Mouse (Mus musculus) heart, embryonic 10.5 days (tissue): ENCODE data around the gene Rsbn1. TPM values are rescaled to one million over a fixed set of nuclear protein-coding genes. Genes with fewer than 3 reads are reported as not detected.

ENCODE experiments used
- DNase-seq: peaks from one replicate; pipeline ENCODE4 v3.0.0-alpha.2; 2017; ENCODE audit warnings: low spot score
- H3K27ac ChIP-seq: fragments of 300-500 bp; sonication (generic); 2 replicates; pipeline ENCODE4 v1.5.1; 2016; ENCODE audit warnings: mild to moderate bottlenecking
- H3K27me3 ChIP-seq: fragments of 300-500 bp; sonication (generic); 2 replicates; pipeline ENCODE4 v1.6.1; 2016; ENCODE audit warnings: mild to moderate bottlenecking; ENCODE audit not compliant: poor library complexity, insufficient read depth, severe bottlenecking
- H3K36me3 ChIP-seq: fragments of 300-500 bp; sonication (generic); 2 replicates; pipeline ENCODE4 v1.6.1; 2016; ENCODE audit warnings: mild to moderate bottlenecking, moderate library complexity
- H3K4me1 ChIP-seq: fragments of 300-500 bp; sonication (generic); 2 replicates; pipeline ENCODE4 v1.6.1; 2016; ENCODE audit warnings: mild to moderate bottlenecking
- H3K4me3 ChIP-seq: fragments of 300-500 bp; sonication (generic); 2 replicates; pipeline ENCODE4 v1.5.1; 2016; ENCODE audit warnings: mild to moderate bottlenecking, moderate library complexity
- H3K9me3 ChIP-seq: fragments of 300-500 bp; sonication (generic); 2 replicates; pipeline ENCODE4 v1.6.1; 2016; ENCODE audit warnings: mild to moderate bottlenecking, moderate library complexity
- WGBS: fragments of 180-500 bp; shearing (Covaris S2); methylation state at CpG from one replicate; pipeline ENCODE4 v1.1.7; 2016; 5-methylcytosine and 5-hydroxymethylcytosine counted together
- polyA plus RNA-seq: library from polyadenylated mRNA; unstranded; fragments of >200 nt; fragmentation: Nextera tagmentation; extraction: Ambion mirVana; gene quantifications from 2 replicates; pipeline ENCODE4 v1.2.1, GENCODE M21; 2016

Gene Rsbn1
- 6.2 and 9.1 TPM in 2 replicates for polyA plus RNA-seq

DNA sequence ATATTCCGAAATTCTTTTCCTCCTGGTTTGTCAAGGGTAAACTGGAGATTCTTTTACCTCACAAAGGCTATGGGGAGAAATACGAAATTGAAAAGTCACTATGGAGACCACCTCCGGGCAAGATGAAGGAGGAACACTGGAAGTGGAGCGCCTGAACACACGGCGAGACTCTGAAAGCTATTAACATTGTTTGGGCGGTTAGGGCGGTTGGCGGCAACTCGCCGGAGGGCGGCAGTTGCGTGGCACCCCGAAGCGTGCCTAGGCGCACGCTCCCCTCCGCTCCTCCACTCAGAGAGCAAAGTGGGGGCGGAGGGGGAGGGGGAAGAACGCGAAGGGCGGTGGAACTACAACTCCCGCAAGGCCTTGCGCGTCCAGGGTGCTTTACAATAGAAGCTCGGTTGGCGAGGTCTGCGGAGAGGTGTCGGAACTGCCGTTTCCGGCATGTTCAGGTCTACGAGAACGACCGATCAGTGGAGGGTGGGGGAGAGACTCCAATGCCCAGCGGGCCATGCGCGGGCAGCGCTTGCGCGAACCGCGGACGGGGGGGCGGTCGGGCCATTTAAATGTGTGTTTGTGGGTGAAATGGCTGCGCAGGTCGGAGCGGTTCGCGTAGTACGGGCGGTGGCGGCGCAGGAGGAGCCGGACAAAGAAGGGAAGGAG is at the start of gene Rsbn1:
Gene Rsbn1, plus strand, starts transcription at position 111 of the 660 bp plus-strand sequence.
- H3K27ac ChIP-seq, result peak within 1 kb of the TSS; percentile 96
- H3K9me3 ChIP-seq, result no peaks in the 10 kb centered on the region
- peaks cover 11% of the 10 kb centered on the region for H3K4me1 ChIP-seq
- WGBS, result under 1% methylated on average over 53 of the region's 55 CpGs
- no peaks in the 10 kb centered on the region for H3K36me3 ChIP-seq
- no peaks in the 10 kb centered on the region for H3K27me3 ChIP-seq
- peak within 1 kb of the TSS; percentile 83 for H3K4me3 ChIP-seq
- peak; percentile 100 for DNase-seq

DNA sequence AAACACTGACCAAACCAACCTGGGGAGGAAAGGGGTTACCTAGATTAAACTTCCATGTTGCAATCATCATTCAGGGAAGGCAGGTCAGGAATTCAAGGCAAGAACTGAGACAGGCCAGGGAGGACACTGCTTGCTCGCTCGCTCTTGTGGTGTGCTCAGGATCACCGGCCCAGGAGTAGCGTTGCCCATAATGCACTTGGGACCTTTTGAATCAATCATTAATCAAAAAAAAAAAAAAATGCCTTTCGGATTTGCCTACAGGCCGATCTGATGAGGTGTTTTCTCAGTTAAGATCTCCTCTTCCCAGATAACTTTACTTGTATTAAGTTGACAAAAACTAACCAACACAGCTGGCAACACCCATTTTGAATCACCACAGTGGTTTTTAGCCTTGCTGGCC is 49.7 kb upstream of the Rsbn1 start:
- no peaks in the 10 kb centered on the region for H3K36me3 ChIP-seq
- H3K4me1 ChIP-seq, result no peaks in the 10 kb centered on the region
- WGBS, result 86% methylated on average over 6 of the region's 6 CpGs

DNA sequence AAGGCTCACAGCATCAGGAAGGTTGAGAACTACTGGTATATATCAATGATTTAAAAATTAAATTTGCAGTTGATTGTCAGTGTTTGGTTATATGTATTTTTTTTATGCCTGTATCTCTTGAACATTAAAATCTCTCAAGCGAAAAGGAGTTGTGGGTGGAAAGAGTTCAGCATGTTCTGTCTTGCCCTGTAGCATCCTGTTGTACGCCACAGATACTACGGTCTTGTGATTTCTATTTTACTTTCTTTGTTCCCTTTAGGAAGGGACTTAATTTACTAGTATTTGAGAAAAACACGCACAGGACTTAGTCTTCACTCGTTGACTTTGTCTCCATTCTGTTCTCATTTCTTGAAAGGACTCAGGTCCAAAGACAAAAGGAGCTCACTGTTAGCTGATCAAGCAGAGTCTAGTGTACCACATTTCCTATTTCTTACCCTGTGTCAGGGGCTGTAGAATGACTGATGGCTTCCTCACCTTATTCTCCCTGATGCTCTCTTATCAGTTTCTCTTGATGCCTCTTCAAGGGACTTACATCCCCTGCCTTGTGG is 46.4 kb upstream of the Rsbn1 start:
- no peaks in the 10 kb centered on the region for H3K36me3 ChIP-seq
- no peak overlapping the region for H3K27ac ChIP-seq
- WGBS, result 86% methylated on average over 5 of the region's 5 CpGs
- no peak for DNase-seq
- no peaks in the 10 kb centered on the region for H3K27me3 ChIP-seq
- H3K4me3 ChIP-seq, result no peak overlapping the region
- no peaks in the 10 kb centered on the region for H3K4me1 ChIP-seq
- H3K9me3 ChIP-seq, result no peaks in the 10 kb centered on the region

More for the DNA sequence above, 49.7 kb upstream of the Rsbn1 start:
- Histone ChIP-seq H3K27me3 (no peaks in the 10 kb centered on the region), H3K9me3 (no peaks in the 10 kb centered on the region), H3K4me3 (no peak overlapping the region), H3K27ac (no peak overlapping the region)
- no peak for DNase-seq

DNA sequence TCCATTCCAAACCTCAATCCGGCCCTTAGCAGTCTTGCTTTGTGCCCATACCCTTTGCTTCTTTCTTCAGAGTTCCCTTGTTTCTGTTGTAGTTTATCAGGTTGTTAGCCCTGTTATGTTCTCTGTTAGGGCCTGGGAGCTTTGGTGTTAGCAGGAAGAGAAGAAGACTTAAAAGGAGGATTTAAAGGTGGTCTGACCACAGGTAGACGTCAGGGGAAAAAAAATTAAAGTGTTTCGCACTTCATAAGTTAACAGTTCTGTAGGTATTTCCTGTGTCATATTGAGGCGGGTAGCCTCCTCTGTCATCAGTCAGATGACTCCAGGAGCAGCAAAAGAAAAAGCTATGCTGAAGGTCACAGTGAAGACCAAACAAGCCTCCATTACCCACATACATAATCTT is 45.9 kb upstream of the Rsbn1 start:
- no peak overlapping the region for H3K4me3 ChIP-seq
- no peak overlapping the region for H3K27ac ChIP-seq
- H3K4me1 ChIP-seq, result no peaks in the 10 kb centered on the region
- DNase-seq, result no peak
- WGBS, result 77% methylated on average over 4 of the region's 4 CpGs
- H3K9me3 ChIP-seq, result no peaks in the 10 kb centered on the region
- H3K36me3 ChIP-seq, result no peaks in the 10 kb centered on the region
- H3K27me3 ChIP-seq, result no peaks in the 10 kb centered on the region

DNA sequence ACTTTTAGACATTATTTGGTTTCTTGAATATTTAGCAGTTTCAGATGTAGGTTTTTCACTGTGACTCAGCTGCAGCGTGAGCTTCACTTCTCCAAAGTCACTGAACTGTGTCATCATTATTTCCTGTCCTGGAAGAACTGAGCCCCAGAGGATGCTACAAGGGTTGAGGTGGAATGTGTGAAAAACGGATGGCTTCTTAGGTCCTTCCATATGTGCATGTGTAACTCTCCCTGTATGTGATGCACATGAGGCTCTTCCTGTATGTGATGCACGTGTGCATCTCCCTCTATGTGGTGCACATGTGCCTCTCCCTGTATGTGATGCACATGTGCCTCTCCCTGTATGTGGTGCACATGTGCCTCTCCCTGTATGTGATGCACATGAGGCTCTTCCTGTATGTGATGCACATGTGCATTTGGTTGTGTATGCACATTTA is 41.2 kb upstream of the Rsbn1 start:
- Histone ChIP-seq H3K27ac (no peak overlapping the region), H3K27me3 (no peaks in the 10 kb centered on the region), H3K4me1 (no peaks in the 10 kb centered on the region), H3K36me3 (no peaks in the 10 kb centered on the region), H3K4me3 (no peak overlapping the region), H3K9me3 (no peaks in the 10 kb centered on the region)
- no peak for DNase-seq
- WGBS, result 72% methylated on average over 3 of the region's 3 CpGs

DNA sequence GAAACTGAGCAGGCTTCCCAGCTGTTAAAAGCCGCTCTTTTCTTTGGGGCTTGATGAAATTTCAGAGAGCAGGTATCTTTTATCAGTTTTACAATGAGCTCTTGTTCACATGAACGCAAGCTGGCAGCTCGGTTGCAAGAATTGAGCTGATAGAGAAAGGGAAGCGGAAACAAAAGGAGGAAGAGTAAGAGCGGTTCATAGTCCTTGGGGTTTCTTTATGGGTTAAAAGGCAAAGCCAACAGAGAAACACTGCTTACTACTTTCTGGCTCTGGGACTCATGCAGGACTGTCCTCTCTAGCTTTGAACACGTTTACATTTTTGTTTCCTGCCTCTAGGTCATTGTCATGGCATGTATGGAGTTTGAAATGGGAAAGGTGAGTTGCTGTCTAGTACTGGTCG is 39.6 kb upstream of the Rsbn1 start:
- no peak overlapping the region for H3K27ac ChIP-seq
- no peaks in the 10 kb centered on the region for H3K9me3 ChIP-seq
- no peak for DNase-seq
- no peaks in the 10 kb centered on the region for H3K36me3 ChIP-seq
- no peaks in the 10 kb centered on the region for H3K4me1 ChIP-seq
- 51% methylated on average over 7 of the region's 7 CpGs for WGBS
- H3K4me3 ChIP-seq, result no peak overlapping the region
- H3K27me3 ChIP-seq, result no peaks in the 10 kb centered on the region

DNA sequence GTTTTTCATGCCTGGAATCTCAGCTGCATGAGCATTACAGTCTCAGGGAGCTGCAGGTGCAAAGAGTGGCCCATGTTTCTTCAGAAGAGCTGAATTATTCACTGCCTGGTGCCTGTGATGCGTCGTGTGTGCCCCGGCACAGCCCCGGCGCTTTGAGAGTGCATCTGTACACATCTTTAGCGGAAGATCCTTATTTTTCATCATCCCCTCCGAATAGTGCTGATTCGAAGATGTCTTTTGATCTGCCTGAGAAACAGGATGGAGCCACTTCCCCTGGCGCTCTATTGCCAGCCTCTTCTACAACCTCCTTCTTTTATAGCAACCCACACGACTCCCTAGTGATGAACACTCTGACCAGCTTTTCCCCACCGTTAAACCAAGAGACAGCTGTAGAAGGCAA is 28.0 kb upstream of the Rsbn1 start:
- Histone ChIP-seq H3K4me3 (no peak overlapping the region), H3K27ac (no peak overlapping the region), H3K36me3 (no peaks in the 10 kb centered on the region), H3K9me3 (no peaks in the 10 kb centered on the region), H3K4me1 (no peaks in the 10 kb centered on the region), H3K27me3 (no peaks in the 10 kb centered on the region)
- DNase-seq, result no peak
- WGBS, result 76% methylated on average over 11 of the region's 11 CpGs

DNA sequence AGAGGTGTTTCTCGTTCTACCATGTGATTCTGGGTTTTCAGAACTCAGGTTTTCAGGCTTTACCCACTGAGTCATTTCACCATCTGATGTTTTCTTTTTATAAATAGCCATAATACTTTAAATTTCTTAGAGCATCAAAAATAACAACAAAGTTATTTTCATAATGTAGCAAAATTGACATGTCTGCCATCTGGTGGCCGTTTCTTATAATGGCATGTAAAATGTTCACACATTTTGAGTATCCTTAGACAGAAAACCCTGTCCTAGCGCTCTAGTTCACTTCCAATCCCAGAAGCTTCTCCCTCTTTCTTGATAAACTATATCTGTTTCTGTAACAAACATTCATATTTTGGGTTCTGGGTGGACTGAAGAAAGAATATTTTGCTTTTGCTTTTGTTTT is 26.3 kb upstream of the Rsbn1 start:
- no peaks in the 10 kb centered on the region for H3K36me3 ChIP-seq
- 25% methylated on average over 3 of the region's 3 CpGs for WGBS
- no peaks in the 10 kb centered on the region for H3K27me3 ChIP-seq
- no peak overlapping the region for H3K27ac ChIP-seq
- no peaks in the 10 kb centered on the region for H3K9me3 ChIP-seq
- no peak overlapping the region for H3K4me3 ChIP-seq
- H3K4me1 ChIP-seq, result no peaks in the 10 kb centered on the region
- no peak for DNase-seq

DNA sequence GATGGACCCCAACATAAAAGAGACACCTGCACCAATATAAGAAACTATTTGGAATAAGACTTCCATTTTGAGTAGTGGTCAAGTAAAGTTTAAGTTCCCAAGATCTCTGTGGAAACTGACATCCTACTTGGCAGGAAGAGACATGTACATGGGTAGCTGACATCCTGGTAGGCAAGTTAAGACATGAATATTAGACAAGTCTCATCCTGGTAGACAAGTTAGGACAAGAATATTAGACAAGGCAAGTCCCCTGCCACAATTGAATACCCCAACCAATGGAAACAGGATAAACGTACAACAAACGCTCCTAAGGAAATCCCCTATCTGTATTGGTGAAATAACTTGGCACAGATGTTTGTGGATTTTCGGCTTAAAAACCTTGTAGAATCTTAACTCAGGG is 20.5 kb upstream of the Rsbn1 start:
- Histone ChIP-seq H3K27me3 (no peaks in the 10 kb centered on the region), H3K4me3 (no peak overlapping the region), H3K27ac (no peak overlapping the region), H3K9me3 (no peaks in the 10 kb centered on the region), H3K4me1 (no peaks in the 10 kb centered on the region), H3K36me3 (no peaks in the 10 kb centered on the region)
- 74% methylated on average over 3 of the region's 3 CpGs for WGBS
- no peak for DNase-seq

DNA sequence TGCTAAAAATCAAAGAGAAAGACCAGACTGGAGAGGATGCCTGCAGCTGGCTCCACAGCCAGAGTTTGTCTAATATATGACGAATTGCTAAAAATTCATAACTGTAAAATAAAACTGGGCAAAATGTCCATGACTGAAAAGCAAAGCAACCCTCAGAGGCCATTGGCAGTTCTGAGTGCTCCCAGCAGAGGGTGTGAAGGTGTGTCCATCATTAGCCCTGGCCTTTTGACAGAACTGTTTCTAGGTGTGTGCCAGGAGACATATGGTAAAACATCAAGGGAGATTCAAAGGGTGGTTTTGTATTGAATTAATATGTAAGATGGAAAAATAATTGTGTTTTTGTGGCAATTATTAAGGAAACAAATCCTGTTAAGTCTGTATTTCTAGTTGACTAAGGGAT is 9.2 kb upstream of the Rsbn1 start:
- 77% methylated on average over 1 of the region's 1 CpGs for WGBS

DNA sequence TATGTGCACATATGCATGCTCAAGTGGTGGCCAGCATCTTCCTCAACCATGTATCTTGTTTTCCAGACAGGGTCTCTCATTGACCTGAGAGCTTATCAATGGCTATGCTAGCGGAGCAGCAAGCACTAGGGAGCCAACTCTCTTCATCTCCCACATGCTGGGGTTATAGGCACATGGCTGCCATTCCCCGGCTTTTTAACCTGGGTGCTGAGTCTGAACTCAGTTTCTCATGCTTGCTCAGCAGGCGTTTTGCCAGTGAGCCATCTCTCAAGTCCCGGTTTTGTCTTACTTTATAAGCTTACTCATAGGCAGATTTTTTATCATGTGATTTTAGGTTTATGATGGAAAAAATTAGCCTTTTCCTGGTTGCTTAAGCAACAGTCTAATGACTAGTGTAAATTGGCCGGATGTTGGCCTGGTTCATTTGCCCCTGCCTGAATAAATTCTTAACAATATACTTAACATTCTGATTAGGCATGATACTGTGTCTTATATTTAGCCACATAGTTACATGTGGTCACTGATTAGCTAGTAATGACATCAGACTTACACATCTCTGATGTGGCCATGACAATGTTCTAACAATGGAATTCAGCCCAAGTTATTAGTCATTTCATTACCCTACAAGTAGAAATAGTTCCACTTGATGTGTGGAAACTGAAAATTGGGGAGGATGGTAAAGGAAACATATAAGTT is 6.4 kb upstream of the Rsbn1 start:
- no peak for DNase-seq
- Histone ChIP-seq H3K4me1 (no peaks in the 10 kb centered on the region), H3K27me3 (no peaks in the 10 kb centered on the region), H3K4me3 (no peak overlapping the region), H3K36me3 (no peaks in the 10 kb centered on the region), H3K9me3 (no peaks in the 10 kb centered on the region), H3K27ac (no peak overlapping the region)
- WGBS, result 69% methylated on average over 5 of the region's 5 CpGs

More for the DNA sequence above, 9.2 kb upstream of the Rsbn1 start:
- no peaks in the 10 kb centered on the region for H3K4me1 ChIP-seq
- no peaks in the 10 kb centered on the region for H3K9me3 ChIP-seq
- no peaks in the 10 kb centered on the region for H3K36me3 ChIP-seq
- H3K27ac ChIP-seq, result no peak overlapping the region
- H3K4me3 ChIP-seq, result no peak overlapping the region
- no peaks in the 10 kb centered on the region for H3K27me3 ChIP-seq
- DNase-seq, result no peak

DNA sequence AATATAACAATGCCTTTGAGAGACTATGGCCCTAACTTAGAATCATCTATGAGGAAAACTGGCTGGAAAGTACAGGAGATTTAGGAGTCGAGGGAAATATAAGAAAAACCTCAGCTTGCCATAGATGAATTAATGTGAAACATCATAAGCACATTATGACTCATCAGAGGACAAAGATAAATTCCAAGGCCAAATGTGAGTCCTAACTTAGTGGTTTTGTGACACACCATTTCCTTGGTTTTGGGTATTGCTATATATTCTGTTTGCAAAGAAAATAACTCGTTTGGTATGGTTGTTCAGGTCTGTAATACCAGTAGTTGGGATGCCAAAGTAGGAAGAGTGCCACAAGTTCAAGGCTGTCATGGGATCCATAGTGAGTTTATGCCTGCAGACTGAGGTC is 5.1 kb upstream of the Rsbn1 start:
- Histone ChIP-seq H3K36me3 (no peaks in the 10 kb centered on the region), H3K4me3 (no peak overlapping the region), H3K4me1 (no peaks in the 10 kb centered on the region), H3K27me3 (no peaks in the 10 kb centered on the region), H3K9me3 (no peaks in the 10 kb centered on the region), H3K27ac (no peak overlapping the region)
- no peak for DNase-seq
- 69% methylated on average over 2 of the region's 2 CpGs for WGBS

DNA sequence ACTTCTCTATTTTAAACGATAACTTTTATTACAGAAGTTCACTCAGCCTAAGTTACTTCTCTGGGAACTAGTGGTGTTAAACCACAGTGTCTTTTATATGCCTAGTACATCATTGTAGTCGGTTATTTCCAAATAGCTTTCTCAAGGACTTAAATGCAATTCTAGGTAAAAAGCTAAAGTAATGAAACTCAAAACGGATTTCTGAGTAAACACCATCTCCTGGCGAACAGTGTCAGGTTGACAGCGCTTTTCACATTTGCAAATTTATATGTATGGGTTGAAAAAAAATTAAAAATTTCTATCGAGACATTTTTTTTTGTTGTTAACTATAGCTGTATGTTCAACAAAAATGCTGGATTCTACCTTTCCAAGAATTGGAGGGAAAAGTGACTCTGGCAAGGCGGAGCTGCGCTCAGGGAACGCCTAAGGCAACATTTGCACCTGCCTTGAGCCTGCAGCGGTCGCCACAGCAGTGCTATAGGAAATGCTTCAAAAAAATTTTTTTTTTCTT is 414 bp upstream of the Rsbn1 start:
- H3K36me3 ChIP-seq, result no peaks in the 10 kb centered on the region
- peaks cover 11% of the 10 kb centered on the region for H3K4me1 ChIP-seq
- peak overlapping the region; percentile 83 for H3K4me3 ChIP-seq
- DNase-seq, result no peak
- H3K27me3 ChIP-seq, result no peaks in the 10 kb centered on the region
- no peaks in the 10 kb centered on the region for H3K9me3 ChIP-seq
- H3K27ac ChIP-seq, result peak overlapping the region; percentile 96
- 10% methylated on average over 11 of the region's 11 CpGs for WGBS
